Mouse (Mus musculus): ENCODE measurements around the gene Gm20388.
"Not testable (repeated sequence)": the region's sequence is repeated elsewhere in the genome, so short reads cannot be mapped to it uniquely, and the experiment has no call there.

Gm20388 gene

GRCm38 (mm10) chr8:123929026-123929425, 4018.4 kb downstream of the Gm20388 start:
- DNase-seq (ENCODE audit: low spot score in 2 of 2) = no peak

DNA sequence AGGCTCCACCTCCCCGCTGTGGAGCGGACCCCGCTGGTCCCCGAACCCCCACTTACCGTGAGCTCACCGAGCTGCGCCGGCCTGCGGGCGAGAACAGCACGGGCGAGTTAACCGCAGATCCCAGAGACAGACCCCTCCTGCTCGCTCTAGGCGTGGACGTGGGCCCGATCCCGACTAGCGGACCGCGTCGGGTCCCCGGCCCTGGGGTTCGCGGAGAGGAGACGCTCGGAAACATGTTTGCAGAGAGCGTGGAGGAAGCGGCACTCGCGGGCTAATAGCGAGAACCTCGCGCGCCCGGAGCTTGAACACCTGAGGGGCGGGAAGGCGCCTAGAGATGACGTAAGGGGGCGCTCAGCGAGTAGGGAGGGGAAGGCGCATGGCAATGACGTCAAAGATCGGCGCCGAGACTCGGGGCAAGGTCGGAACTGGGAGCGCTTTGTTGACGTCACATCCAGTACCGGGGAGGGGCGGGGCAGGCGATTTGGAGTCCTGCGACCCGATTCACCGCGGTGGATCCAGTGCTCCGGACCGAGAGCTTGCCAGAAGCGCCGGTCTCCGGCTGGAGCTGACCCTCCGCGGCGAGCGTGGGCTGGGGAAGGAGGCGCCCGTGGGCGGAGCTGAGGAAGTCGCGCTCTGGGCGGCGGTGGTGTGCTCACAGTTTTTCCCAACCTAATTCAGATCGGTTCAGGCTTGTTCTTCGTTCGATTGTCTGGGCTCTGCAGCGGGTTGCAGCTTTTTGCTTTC, 4038.5 kb downstream of the Gm20388 start, which contains the start of gene Nup133:
TSS of gene Nup133 (minus strand) at position 324 of the 744 bp plus-strand sequence.
- peak; percentile 98 to 99 for DNase-seq (ENCODE audit: low spot score in 2 of 2)

DNA sequence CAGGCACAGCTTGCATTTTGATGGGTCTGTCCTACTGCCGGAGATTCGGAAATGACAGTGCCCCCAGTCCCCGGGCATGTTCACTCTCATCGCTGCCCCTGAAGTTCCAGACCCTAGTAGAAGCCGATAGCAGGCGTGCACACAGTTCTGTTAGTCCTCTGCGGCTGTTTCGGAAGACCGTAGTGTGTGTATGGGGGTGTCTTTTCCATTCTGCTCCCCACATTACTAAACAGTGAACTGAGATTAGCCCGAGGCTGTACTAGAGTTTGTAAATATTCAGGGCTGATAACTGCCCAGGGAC, 4039.0 kb downstream of the Gm20388 start:
- no peak for DNase-seq (ENCODE audit: low spot score in 2 of 2)

DNA sequence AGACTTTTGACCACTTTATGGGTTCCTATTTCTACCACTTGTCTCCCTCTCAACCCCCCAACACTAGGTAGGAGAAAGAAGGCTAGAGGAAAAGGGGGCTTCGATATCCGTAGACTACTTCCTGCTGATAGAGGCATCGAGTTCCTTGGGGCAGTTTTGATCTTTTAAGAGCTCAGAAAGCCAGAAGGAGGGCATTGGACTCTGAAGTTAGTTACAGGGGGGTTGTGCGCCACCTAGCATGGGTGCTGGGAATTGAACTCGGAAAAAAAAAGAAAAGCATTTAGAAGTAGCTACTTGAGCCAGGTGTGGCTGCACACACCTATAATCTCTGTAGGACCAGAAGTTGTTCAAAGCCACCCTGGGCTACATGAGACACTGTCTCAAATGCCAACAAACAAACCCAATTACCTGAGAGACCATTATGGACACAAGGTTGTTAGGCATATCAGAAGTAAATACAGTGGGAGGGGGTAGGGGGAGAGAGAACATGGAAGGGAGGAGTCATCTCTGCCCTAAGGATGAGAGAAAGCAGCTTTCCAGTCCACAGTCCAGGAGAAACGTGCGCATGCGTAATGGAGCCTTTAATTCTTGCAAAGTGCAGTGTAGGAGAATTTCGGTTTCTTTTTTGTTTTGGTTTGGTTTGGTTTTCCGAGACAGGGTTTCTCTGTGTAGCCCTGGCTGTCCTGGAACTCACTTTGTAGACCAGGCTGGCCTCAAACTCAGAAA, 4039.6 kb downstream of the Gm20388 start:
- peak; percentile 9 to 38 for DNase-seq (ENCODE audit: low spot score in 2 of 2)

- no peak for DNase-seq (ENCODE audit: low spot score in 2 of 2)
These were observed 4043.0 kb downstream of the Gm20388 start for GRCm38 (mm10) chr8:123953686-123954085.

- no peak for DNase-seq (ENCODE audit: low spot score in 2 of 2)
These were observed 4043.6 kb downstream of the Gm20388 start for GRCm38 (mm10) chr8:123954246-123954645.

DNA sequence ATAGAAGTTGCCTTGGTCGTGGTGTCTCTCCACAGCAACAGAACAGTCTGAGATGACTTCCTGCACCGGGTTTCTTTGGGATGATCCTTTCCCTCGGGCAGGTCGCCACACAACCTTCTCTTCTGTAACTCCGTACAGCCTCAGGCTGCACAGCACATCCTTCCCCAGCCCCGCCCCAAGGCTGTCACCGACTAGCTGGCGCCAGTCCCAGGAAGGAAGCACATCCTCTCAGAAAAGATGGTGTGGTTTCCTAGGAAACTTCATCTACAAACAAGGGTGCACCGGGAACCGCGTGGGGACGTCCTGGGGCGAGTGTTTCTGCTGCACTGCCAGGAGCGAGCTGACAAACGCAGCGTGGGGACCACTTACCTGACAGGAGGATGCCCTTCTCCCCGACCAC, 4047.5 kb downstream of the Gm20388 start:
- DNase-seq (ENCODE audit: low spot score in 2 of 2) = no peak

DNA sequence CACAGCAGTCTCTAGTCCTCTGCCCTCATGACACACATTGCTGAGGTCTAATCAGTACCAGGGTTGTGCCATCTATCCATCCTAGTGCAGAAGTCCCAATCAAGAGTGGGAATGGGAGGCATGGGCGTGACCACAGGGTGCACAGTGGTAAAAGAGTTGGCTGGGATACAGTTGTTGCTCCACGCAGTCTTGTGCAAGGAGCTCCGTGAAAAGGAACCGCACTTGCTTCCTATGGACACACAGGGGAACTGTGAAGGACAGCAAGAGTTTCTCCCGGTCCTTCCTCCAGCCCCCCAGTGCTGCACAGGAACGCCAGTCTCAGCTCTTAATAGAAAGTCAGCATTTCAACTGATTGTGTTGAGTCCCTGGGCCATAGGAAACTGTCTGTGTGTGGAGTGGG, 4048.8 kb downstream of the Gm20388 start:
- no peak for DNase-seq (ENCODE audit: low spot score in 2 of 2)

DNA sequence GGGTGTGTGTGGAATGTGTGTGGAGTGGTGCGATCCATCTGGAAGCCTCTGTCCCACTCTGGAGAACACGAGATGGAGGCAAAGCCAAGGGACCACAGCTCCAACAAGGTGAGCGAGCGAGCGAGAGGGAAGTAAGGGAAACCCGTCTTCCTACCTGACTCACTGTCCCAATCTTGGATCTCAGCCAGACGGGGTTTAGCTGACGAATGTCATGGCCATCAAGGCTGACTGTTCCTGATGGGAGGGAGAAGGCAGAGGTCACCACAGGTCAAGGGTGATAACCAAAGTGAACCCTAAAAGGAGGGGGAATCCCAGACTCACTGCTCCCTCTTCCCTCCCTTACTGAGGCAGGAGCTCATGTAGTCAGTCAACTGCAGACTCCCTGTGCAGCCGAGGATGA, 4049.4 kb downstream of the Gm20388 start:
- no peak for DNase-seq (ENCODE audit: low spot score in 2 of 2)

DNA sequence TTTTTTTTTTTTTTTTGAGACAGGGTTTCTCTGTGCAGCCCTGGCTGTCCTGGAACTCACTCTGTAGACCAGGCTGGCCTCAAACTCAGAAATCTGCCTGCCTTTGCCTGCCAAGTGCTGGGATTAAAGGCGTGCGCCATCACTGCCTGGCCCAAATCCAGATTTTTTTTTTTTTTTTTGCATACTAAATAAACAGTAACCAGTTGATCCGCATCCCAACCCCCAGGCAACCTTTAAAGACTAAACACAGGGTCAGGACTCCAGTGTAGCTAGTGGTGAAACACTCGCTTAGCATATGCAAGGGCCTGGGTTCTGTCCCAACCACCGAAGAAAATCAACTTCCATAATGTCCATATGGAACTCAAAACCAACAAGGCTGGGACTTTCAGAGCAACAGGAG, 4049.9 kb downstream of the Gm20388 start:
- DNase-seq (ENCODE audit: low spot score in 2 of 2) = not testable (repeated sequence)

- no peak for DNase-seq (ENCODE audit: low spot score in 2 of 2)
These were observed 4050.7 kb downstream of the Gm20388 start for GRCm38 (mm10) chr8:123961371-123961770.

DNA sequence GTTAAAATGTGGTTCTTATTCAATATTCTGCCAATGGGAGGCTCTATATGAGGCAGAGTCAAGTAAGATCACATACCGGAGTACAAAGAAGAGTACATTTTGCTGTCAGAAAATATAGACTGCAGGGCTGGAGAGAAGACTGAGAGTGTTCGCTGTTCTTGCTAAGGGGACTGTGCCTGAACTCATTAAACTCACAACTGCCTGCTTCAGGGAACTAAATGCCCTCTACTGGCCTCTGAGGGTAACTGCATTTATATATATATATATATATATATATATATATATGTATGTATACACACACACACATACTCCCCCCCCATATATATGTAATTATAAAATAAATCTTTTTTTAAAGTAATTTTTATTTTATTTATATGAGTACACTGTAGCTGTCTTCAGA, 4056.3 kb downstream of the Gm20388 start:
- DNase-seq (ENCODE audit: low spot score in 2 of 2) = no peak

DNA sequence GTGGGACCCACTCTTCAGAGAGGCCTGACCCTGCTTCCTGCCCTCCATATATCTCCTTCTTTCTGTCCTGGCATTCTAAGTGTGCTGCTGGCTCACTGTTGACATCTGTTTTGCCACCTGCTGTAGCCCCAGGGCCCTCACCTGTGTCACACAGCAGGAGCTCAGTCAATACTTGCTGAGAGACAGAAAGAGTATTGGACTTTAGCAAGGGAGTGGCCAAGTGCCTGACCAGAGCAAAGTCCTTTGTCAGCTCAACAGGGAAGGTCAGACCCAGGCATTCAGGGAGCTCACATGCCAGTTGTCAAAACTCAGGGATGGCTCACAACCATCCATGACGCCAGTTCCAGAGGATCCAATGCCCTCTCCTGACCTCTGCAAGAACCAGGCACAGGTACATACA, 4062.9 kb downstream of the Gm20388 start:
- DNase-seq (ENCODE audit: low spot score in 2 of 2) = no peak

GRCm38 (mm10) chr8:123977499-123977898, 4066.9 kb downstream of the Gm20388 start:
- DNase-seq (ENCODE audit: low spot score in 2 of 2) = no peak

DNA sequence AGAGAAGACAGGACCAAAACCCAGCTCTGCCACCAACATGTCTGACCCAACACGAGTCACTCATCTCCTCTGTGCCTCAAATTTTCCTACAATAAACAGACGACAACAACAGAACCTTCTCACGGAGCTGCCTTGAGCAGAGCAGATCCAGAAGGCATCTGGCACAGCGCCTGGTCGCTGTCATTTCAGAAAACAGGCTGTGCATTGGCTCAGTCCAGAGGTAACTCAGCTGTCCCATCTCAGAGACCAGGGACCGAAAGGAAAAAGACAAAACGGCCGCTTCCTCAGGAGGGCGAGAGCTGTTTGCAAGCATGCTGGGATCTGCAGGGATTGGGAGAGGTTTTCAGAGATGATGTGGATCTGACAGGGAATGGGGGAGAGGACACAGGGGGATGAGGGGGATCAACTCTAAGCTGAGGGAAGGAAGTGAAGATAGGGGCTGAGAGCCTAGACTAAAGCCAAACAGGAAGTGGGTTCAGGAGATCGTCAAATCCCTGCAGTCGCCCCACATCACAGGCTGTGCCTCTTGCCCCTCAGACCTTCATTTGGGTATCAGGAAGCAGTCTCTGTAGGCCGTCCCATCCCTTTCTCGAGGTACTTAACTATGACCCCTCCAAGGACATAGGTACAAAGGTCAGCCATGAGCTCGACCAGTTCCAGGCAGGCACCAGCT, 4067.7 kb downstream of the Gm20388 start:
- DNase-seq (ENCODE audit: low spot score in 2 of 2) = no peak

DNA sequence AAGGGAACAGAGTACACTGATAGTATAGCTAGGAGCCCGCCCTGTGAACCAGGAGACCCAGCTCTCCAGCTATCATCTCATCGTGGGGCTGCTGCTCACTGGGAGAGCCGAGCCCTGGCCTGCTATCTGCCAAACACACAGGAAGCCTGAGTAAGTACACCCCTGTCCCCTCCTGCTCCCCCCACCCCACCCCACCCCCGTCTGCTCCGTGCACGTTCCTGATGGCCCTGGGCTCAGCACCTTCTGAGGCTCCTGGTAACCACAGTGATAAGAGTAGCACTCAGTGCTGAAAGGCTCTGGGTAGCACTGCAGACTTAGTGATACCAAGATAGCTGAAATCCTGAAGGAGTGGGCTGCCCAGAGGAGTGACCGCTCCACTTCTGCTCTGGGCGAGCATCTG, 4068.3 kb downstream of the Gm20388 start:
- DNase-seq (ENCODE audit: low spot score in 2 of 2) = no peak

- no peak for DNase-seq (ENCODE audit: low spot score in 2 of 2)
These were observed 4069.6 kb downstream of the Gm20388 start for GRCm38 (mm10) chr8:123980239-123980638.

DNA sequence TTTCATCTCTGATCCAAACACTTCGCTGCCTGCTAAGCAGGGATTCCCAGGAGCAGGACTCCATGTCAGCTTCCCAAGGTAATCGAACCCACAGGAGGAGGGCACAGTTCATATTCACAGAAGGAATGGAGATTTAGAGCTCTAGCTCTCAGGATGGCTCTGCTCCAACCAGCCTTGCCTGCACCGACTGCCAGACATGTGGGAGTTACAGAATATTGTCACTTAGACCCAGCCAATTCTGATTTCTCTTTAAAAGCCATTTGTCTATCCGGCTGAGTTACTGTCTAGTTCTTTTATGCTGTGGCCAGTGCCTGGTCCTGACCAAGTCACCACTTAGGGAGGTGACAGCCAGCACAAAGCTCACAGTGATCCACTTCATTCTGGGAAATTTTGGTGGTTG, 4071.0 kb downstream of the Gm20388 start:
- no peak for DNase-seq (ENCODE audit: low spot score in 2 of 2)

GRCm38 (mm10) chr8:123982291-123982793, 4071.7 kb downstream of the Gm20388 start:
- DNase-seq (ENCODE audit: low spot score in 2 of 2) = peak in 1 of 2 experiments; percentile 69

DNA sequence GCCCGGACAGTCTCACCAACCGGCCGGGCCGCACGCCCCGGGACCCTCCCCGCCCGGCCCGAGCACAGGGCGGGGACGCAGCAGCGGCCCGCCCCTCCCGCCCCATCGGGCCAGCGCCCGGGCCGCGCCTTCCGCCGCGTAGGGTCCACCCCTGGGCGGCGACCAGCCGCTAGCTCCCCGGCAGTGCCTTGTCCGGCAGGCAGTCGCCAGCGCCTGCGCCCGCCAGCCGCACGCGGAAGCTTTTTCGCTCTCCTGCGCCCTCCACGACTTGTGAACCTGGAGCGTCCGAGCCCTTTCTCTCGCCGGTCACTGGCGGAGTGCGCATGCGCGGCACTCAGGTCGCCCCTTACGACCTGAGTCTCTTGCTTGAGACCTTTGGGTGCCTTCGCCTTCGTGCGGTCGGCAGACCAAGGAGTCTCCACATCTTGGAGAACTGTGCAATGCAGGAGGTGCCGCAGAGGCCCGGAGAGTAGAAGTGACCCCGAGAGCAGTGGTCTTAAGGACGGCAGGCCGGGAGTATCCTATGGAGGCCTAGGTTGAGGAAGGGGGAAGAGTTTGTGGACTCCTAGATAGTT, 4072.3 kb downstream of the Gm20388 start, which contains the start of gene Abcb10:
TSS of gene Abcb10 (minus strand) at position 297 of the 575 bp plus-strand sequence.
- DNase-seq (ENCODE audit: low spot score in 2 of 2) = peak; percentile 77 to 89

- DNase-seq (ENCODE audit: low spot score in 2 of 2) = peak in 1 of 2 experiments; percentile 35
These were observed 4078.0 kb downstream of the Gm20388 start for GRCm38 (mm10) chr8:123988605-123989038.

GRCm38 (mm10) chr8:123989128-123989527, 4078.5 kb downstream of the Gm20388 start:
- DNase-seq (ENCODE audit: low spot score in 2 of 2) = no peak

Data from urinary bladder, adult 18-20 months (tissue).